Mouse (Mus musculus) midbrain, embryonic 16.5 days (tissue): ENCODE results near the gene Tsc22d1. TPM values are rescaled to one million over a fixed set of nuclear protein-coding genes. Genes with fewer than 3 reads are reported as not detected.
A peak's percentile ranks its signal among the peaks of the same experiment; 100 is the strongest.

ENCODE experiments used
- ATAC-seq: fragments of 200-750 bp; cut with Nextera tagmentation; 2 replicates; pipeline ENCODE4 v1.8.0; 2017; ENCODE audit warnings: moderate TSS enrichment
- H3K27ac ChIP-seq: fragments of 300-500 bp; sonication (generic); 2 replicates; pipeline ENCODE4 v1.5.1; 2014; ENCODE audit warnings: mild to moderate bottlenecking, low read length, mixed read lengths
- H3K27me3 ChIP-seq: fragments of 300-500 bp; sonication (generic); 2 replicates; pipeline ENCODE4 v1.6.1; 2014; ENCODE audit warnings: low read depth, low read length, mixed read lengths; ENCODE audit not compliant: control insufficient read depth, insufficient read depth
- H3K36me3 ChIP-seq: fragments of 300-500 bp; sonication (generic); 2 replicates; pipeline ENCODE4 v1.6.1; 2014; ENCODE audit warnings: mild to moderate bottlenecking, low read length, moderate library complexity, mixed read lengths; ENCODE audit not compliant: control insufficient read depth, insufficient read depth
- H3K4me1 ChIP-seq: fragments of 300-500 bp; sonication (generic); 2 replicates; pipeline ENCODE4 v1.6.1; 2014; ENCODE audit warnings: mild to moderate bottlenecking, low read length, mixed read lengths; ENCODE audit not compliant: control insufficient read depth, insufficient read depth
- H3K4me2 ChIP-seq: fragments of 300-500 bp; sonication (generic); 2 replicates; pipeline ENCODE4 v1.6.1; 2014; ENCODE audit warnings: mild to moderate bottlenecking, low read length, mixed read lengths
- H3K4me3 ChIP-seq: fragments of 300-500 bp; sonication (generic); 2 replicates; pipeline ENCODE4 v1.5.1; 2014; ENCODE audit warnings: low read depth, mild to moderate bottlenecking, low read length, moderate library complexity, mixed read lengths
- H3K9ac ChIP-seq: fragments of 300-500 bp; sonication (generic); 2 replicates; pipeline ENCODE4 v1.6.1; 2014; ENCODE audit warnings: low read depth, low read length, mixed read lengths
- H3K9me3 ChIP-seq: fragments of 300-500 bp; sonication (generic); replicated peaks from 2 replicates; pipeline ENCODE4 v1.6.1; 2014; ENCODE audit warnings: mild to moderate bottlenecking, low read length, mixed read lengths; ENCODE audit not compliant: control insufficient read depth, poor library complexity, severe bottlenecking
- WGBS: fragments of 180-500 bp; shearing (Covaris S2); extraction: QIAGEN DNeasy Blood & Tissue Kit; methylation state at CpG from one replicate; pipeline ENCODE4 v1.1.7; 2014; 5-methylcytosine and 5-hydroxymethylcytosine counted together
- polyA plus RNA-seq: library from polyadenylated mRNA; unstranded; fragments of >200 nt; fragmentation: Nextera tagmentation; extraction: Ambion mirVana; gene quantifications from 2 replicates; pipeline ENCODE4 v1.2.1, GENCODE M21; 2015

Tsc22d1 gene
- polyA plus RNA-seq, 1 experiment from 2014 or later, result 762 TPM

DNA sequence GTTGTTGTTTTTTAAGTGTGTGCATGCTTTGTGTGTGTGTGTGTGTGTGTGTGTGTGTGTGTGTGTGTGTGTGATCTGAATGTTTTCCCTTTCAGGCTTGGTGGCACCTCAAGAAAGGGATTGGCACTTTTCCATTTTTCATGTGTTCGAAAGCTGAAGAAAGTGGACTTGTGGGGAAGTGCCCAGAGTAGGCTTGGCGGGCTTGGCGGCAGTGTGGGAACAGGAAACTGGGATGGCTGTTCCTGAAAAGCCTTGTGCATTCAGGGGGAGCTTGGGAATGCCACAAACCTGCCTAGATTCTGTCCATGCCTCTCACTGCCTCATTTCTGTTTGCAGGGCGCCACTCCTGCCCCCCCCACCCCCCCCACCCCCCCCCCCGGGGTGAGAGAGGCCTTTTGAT lies 39.9 kb downstream of the Tsc22d1 start:
- H3K9ac ChIP-seq, result no peak overlapping the region
- H3K27me3 ChIP-seq, result no peaks in the 10 kb centered on the region
- 0 out of 2 replicates have a peak, but pooled peaks have one; percentile 16 for ATAC-seq
- peaks cover 5% of the 10 kb centered on the region; the same call in 1 of the 2 replicates for H3K4me1 ChIP-seq
- no peak overlapping the region for H3K27ac ChIP-seq
- no peaks in the 10 kb centered on the region; the same call in 1 of the 2 replicates for H3K36me3 ChIP-seq
- H3K9me3 ChIP-seq, result no peaks in the 10 kb centered on the region
- WGBS, result 47% methylated on average over 5 of the region's 5 CpGs
- H3K4me2 ChIP-seq, result no peak overlapping the region
- H3K4me3 ChIP-seq, result no peak overlapping the region

DNA sequence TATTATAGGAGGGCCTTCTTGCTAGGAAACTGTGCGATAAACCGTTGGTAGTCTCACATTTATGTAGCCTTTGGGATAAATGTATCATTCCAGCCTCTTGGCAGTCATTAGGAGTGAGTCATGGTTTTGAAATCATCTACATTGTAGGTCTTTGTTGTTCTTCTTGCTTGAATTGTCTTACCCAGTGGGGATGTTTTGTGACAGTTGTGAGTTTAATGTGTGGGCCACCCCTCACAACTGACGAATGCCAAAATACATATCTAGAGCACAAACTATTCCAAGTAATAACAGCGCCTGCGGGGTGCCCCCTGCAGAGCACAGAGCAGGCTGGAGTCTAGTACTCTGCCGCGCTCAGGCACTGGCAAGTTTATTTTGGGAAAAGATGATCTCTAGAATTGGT lies 40.4 kb downstream of the Tsc22d1 start:
- peaks cover 5% of the 10 kb centered on the region; the same call in 1 of the 2 replicates for H3K4me1 ChIP-seq
- H3K4me3 ChIP-seq, result no peak overlapping the region
- H3K4me2 ChIP-seq, result no peak overlapping the region
- no peak for ATAC-seq
- no peak overlapping the region for H3K9ac ChIP-seq
- H3K9me3 ChIP-seq, result no peaks in the 10 kb centered on the region
- H3K27ac ChIP-seq, result no peak overlapping the region
- H3K27me3 ChIP-seq, result no peaks in the 10 kb centered on the region
- WGBS, result 79% methylated on average over 7 of the region's 7 CpGs
- H3K36me3 ChIP-seq, result no peaks in the 10 kb centered on the region; the same call in 1 of the 2 replicates

DNA sequence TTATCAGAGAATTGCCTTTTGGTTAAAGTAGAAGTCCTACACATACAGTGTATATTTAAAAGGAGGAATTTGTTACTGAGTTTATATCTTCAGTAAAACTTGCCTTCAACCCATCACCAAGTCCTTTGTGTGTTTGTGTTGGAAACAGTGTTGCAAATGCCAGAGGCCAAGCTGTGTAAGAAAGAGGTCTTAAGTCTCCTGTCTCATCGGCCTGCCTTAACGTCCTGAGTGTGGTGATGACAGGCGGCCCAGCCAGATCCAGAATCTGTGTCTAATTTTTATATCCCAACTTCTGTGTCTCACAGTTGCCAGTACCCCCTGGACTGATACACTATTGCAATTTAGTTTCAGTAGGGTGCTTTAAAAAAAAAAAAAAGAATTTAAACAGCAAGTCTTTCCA lies 42.9 kb downstream of the Tsc22d1 start:
- Histone ChIP-seq H3K9me3 (no peaks in the 10 kb centered on the region), H3K9ac (no peak overlapping the region), H3K4me1 (peaks cover 5% of the 10 kb centered on the region; the same call in 1 of the 2 replicates), H3K4me2 (no peak overlapping the region), H3K27me3 (no peaks in the 10 kb centered on the region), H3K4me3 (no peak overlapping the region), H3K36me3 (no peaks in the 10 kb centered on the region), H3K27ac (no peak overlapping the region)
- no peak for ATAC-seq
- WGBS, result 87% methylated on average over 3 of the region's 3 CpGs

DNA sequence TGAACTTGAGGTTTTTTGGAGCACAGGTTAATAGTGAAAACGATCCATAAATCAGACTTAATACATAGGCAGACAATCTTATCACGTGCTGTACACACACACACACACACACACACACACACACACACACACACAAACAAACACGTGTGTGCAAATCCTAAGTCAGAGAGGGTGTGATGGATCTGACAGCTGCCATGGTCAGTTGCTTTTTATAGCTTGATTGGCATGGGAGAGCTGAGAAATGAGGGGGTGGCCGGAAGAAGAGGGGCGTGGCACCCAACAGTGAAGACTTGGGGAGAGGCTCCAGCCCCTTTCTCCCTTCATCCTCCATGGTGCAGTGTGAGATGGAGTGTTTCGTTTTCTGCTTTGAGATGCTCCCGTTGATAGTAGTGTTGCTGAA lies 45.4 kb downstream of the Tsc22d1 start:
- ATAC-seq, result no peak
- Histone ChIP-seq H3K27ac (no peak overlapping the region), H3K27me3 (no peaks in the 10 kb centered on the region), H3K9ac (no peak overlapping the region), H3K4me3 (no peak overlapping the region), H3K4me1 (peaks cover 6% of the 10 kb centered on the region), H3K9me3 (no peaks in the 10 kb centered on the region), H3K36me3 (no peaks in the 10 kb centered on the region), H3K4me2 (no peak overlapping the region)
- 86% methylated on average over 7 of the region's 7 CpGs for WGBS

DNA sequence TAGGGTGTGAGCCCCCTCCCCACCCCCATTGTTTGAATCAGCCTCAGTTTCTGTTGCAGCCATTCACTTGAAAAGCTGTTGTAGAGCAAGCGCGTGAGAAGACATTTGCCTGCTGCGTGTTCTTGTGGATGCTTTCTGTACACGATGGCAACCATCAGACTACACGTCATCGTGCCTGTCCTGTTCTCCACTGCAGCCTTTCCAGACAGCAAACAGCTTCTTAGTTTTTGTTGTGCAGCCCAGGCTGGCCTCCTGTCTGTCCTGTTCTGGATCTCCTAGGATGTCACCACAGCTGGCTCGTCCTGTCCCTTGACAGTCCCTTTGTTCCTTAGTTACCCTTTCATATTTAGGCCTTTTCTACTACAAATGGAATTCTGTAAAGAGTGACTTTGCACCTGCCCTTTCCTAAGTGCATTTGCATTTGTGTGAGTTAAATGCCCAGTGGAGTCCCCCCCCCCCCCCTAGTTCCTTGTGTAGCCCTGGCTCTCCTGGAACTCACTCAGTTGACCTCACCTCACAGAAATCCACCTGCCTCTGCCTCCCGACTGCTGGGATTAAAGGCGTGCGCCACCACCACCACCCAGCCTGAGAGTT lies 46.5 kb downstream of the Tsc22d1 start:
- Histone ChIP-seq H3K4me1 (peaks cover 10% of the 10 kb centered on the region), H3K9ac (no peak overlapping the region), H3K4me2 (no peak overlapping the region), H3K36me3 (no peaks in the 10 kb centered on the region), H3K4me3 (no peak overlapping the region), H3K9me3 (no peaks in the 10 kb centered on the region), H3K27ac (no peak overlapping the region), H3K27me3 (no peaks in the 10 kb centered on the region)
- 75% methylated on average over 10 of the region's 10 CpGs for WGBS
- no peak for ATAC-seq

DNA sequence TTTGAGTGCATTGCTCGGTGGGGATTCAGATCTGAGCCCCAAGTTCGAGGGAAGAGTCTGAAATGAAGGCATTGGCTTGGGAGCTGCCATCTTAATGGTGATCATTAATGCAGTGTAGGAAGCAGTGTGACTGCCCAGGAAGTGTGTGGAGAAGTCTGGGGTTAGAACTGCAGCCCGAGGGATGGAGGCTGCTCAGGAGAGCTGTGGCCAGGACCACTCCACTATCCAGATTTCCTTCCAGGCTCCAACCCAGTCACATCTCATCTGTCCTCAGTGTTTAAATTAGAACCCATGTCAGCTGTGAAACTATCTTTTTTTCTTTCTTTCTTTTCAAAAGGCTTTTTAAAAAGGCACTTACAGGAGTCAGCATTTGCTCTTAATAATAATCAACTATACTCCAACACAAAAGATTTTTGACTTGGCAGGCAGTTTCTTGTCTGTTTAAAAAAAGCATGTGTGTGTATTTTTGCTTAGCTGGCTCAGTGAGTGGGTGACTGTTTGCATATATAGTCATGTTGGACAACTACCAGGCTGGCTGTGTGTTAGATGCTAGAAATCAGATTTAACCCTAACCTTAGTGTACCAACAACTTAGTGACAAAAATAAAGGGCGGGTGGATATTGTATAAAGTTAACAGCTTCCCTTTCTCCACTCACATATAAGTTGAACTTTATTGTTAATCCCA lies 48.8 kb downstream of the Tsc22d1 start:
- Histone ChIP-seq H3K4me3 (no peak overlapping the region), H3K4me1 (peaks cover 14% of the 10 kb centered on the region), H3K9me3 (no peaks in the 10 kb centered on the region), H3K36me3 (no peaks in the 10 kb centered on the region), H3K9ac (no peak overlapping the region), H3K27ac (no peak overlapping the region), H3K4me2 (no peak overlapping the region), H3K27me3 (no peaks in the 10 kb centered on the region)
- no peak for ATAC-seq
- WGBS, result 90% methylated on average over 4 of the region's 4 CpGs

DNA sequence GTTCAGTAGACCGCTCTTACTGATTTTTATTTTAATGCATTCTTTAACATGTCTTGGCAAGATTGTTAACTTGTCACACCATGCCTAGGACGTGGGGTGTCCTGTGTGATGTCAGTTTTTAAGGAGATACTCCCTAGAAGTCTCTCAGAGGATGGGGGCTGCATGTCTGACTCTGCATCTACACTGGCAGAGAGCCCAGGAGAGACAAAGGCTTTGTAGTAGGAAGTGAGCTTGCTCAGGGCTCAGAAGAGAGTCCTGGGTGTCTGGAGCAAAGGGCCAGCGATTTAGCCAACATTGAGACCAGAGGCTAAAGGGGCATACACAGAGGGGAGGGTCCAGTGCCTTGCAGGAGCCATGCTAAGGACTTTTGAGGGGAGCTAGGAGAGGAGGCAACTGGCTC lies 50.2 kb downstream of the Tsc22d1 start:
- WGBS, result 70% methylated on average over 3 of the region's 3 CpGs

DNA sequence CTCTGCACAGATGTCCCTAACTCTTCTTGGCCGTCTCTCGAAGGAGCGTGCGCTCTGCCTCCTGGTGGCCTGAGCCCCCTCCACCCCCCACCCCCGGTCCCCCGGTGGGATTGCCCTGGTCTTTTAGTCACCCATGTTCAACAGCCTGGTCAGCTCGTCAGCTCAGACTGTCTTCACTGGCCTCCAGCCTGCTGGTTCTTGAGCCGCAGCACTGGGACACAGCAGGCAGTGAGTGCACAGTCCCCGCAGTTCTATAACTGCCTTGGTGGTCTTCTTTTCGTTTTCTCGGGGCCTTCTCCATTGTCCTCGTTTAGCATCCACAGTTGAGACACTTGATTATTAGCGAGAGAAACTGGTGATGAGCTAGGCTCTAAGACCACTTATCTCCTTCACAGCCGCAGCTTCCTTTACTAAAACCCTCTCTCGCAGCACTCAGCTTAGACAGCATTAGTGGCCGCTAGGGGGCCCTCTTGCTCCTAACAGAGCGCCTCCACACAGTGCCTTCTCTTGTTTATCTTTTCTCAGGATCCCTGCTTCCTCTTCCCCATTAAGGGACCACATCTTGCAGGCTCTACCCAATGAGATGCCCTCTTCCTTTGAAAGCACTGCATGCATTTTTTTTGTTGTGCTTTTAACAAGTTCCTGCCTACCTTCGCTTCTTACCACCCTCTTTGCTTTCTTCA lies 52.0 kb downstream of the Tsc22d1 start:
- Histone ChIP-seq H3K27me3 (no peaks in the 10 kb centered on the region), H3K4me3 (no peak overlapping the region), H3K27ac (no peak overlapping the region), H3K9me3 (no peaks in the 10 kb centered on the region), H3K36me3 (no peaks in the 10 kb centered on the region), H3K4me2 (no peak overlapping the region), H3K9ac (peak overlapping the region; percentile 31; the same call in 1 of the 2 replicates), H3K4me1 (peaks cover 14% of the 10 kb centered on the region)
- WGBS, result 23% methylated on average over 18 of the region's 18 CpGs
- peak; percentile 78 for ATAC-seq

More for the DNA sequence above, 50.2 kb downstream of the Tsc22d1 start:
- ATAC-seq, result no peak
- H3K36me3 ChIP-seq, result no peaks in the 10 kb centered on the region
- H3K9me3 ChIP-seq, result no peaks in the 10 kb centered on the region
- no peak overlapping the region for H3K27ac ChIP-seq
- H3K4me3 ChIP-seq, result no peak overlapping the region
- H3K4me1 ChIP-seq, result peaks cover 14% of the 10 kb centered on the region
- H3K27me3 ChIP-seq, result no peaks in the 10 kb centered on the region
- no peak overlapping the region for H3K4me2 ChIP-seq
- H3K9ac ChIP-seq, result no peak overlapping the region

DNA sequence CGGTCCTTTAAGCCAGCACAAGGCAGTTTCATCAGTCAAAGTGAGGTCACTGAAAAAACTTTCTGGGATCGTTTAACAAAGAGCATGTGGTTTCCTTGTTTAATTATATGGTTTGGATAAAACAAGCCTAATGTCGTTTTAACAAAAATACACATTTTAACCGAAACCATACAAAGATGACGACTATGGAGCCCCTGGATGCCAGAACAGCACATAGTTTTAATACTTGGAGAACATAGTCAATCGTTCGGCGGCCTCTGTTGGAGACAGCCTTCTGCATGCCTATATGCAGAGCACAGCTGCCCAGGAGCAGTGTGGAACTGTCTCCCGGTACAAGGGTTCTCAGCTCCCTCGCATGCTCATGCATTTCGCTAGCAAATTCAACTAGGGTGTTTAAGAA lies 53.2 kb downstream of the Tsc22d1 start:
- Histone ChIP-seq H3K9me3 (no peaks in the 10 kb centered on the region), H3K4me3 (no peak overlapping the region), H3K27ac (no peak overlapping the region), H3K36me3 (no peaks in the 10 kb centered on the region), H3K4me1 (peaks cover 14% of the 10 kb centered on the region), H3K9ac (no peak overlapping the region), H3K27me3 (no peaks in the 10 kb centered on the region), H3K4me2 (no peak overlapping the region)
- WGBS, result 85% methylated on average over 11 of the region's 11 CpGs
- no peak for ATAC-seq
